Comparison of ENCODE assay signal across 9 mouse cellular contexts in genomic region chr8:117333619-117334018, GRCm38 (mm10).
DNase-seq lines count a peak whose midpoint lies in the region; ATAC-seq and TF ChIP-seq lines count a peak whose summit lies in the region.
"Had no signal": no experiment of that assay in that cellular context is flagged by ENCODE, and none has a peak within 500 bp of the region (broad histone marks: within the 10 kb centered on the region; RNA-seq: fewer than 3 reads in every experiment).

No protein-coding gene starts in this region.

- H3K27me3 ChIP-seq in intestine, postnatal 0 days (replicated peaks; ENCODE audit: control insufficient read depth, insufficient read depth, low read length): no peaks in the 10 kb centered on the region
- no peaks in the 10 kb centered on the region for H3K27me3 ChIP-seq in liver, embryonic 14.5 days (ENCODE audit: control insufficient read depth, insufficient read depth, low read length)

- H3K9me3 ChIP-seq in intestine, postnatal 0 days (ENCODE audit: control insufficient read depth): no peaks in the 10 kb centered on the region
- no peaks in the 10 kb centered on the region for H3K9me3 ChIP-seq in liver, embryonic 14.5 days (ENCODE audit: control insufficient read depth, low read length)

- H3K4me2 ChIP-seq in intestine, postnatal 0 days (replicated peaks; ENCODE audit: low read depth): peak overlapping the region; percentile 30; the same call in 1 of the 2 replicates
- H3K4me2 ChIP-seq in liver, embryonic 14.5 days (ENCODE audit: low read depth): peak overlapping the region; percentile 63

- no peak overlapping the region for H3K4me3 ChIP-seq in gastrocnemius, adult 2 months
- H3K4me3 ChIP-seq in intestine, postnatal 0 days (ENCODE audit: low read depth, low read length): no peak overlapping the region
- no peak overlapping the region for H3K4me3 ChIP-seq in liver, embryonic 14.5 days (ENCODE audit: insufficient read depth in 1 of 2, low read depth in 2 of 2, low read length in 2 of 2)

- ATAC-seq in intestine, postnatal 0 days: peak; percentile 16
- ATAC-seq in liver, embryonic 14.5 days (ENCODE audit: insufficient read depth): no peak
- ATAC-seq: lung, postnatal 0 days had no signal

- DNase-seq in gastrocnemius, adult 2 months: no peak
- no peak for DNase-seq in gastrocnemius, adult 8-10 months (ENCODE audit: low spot score in 2 of 2)
- DNase-seq in ZHBTc4 (ENCODE audit: low read depth, low spot score): peak; percentile 57
- no peak for DNase-seq in liver, embryonic 14.5 days (ENCODE audit: low read depth in 3 of 3, low spot score in 3 of 3)
- DNase-seq in urinary bladder, postnatal 14 days (ENCODE audit: low spot score): no peak
- no peak for DNase-seq in spleen, adult 18-20 months
- DNase-seq in left cerebral cortex, adult 11 months (ENCODE audit: low spot score): no peak

- 43% methylated on average over 6 of the region's 6 CpGs for WGBS in intestine, postnatal 0 days
- WGBS in liver, embryonic 14.5 days (ENCODE audit: insufficient replicate concordance): 53% methylated on average over 6 of the region's 6 CpGs

- peak overlapping the region; percentile 16; the same call in 1 of the 2 replicates for H3K27ac ChIP-seq in gastrocnemius, adult 2 months
- H3K27ac ChIP-seq in intestine, postnatal 0 days (ENCODE audit: low read depth, low read length): peak overlapping the region; percentile 99
- peak overlapping the region; percentile 93 for H3K27ac ChIP-seq in liver, embryonic 14.5 days

- TF ChIP-seq EP300 in liver, embryonic 14.5 days (IDR thresholded peaks at IDR 0.05; ENCODE audit: low read depth): no peak

- intact Hi-C loops in gastrocnemius, adult 2 months (cut with DNase I): no loop called here

- H3K4me1 ChIP-seq in intestine, postnatal 0 days (replicated peaks; ENCODE audit: control insufficient read depth, insufficient read depth, low read length): peaks cover 41% of the 10 kb centered on the region
- peaks cover 35 to 53% of the 10 kb centered on the region in 2 experiments for H3K4me1 ChIP-seq in liver, embryonic 14.5 days (replicated peaks; ENCODE audit: control insufficient read depth in 2 of 2, insufficient read depth in 2 of 2, low read length in 1 of 2)

- H3K36me3 ChIP-seq in intestine, postnatal 0 days (ENCODE audit: control insufficient read depth, insufficient read depth): no peaks in the 10 kb centered on the region; the same call in 1 of the 2 replicates
- no peaks in the 10 kb centered on the region for H3K36me3 ChIP-seq in liver, embryonic 14.5 days (replicated peaks; ENCODE audit: control insufficient read depth, insufficient read depth, low read depth)

- H3K9ac ChIP-seq in intestine, postnatal 0 days (ENCODE audit: low read depth, low read length): peak overlapping the region; percentile 1; the same call in 1 of the 2 replicates
- peak overlapping the region; percentile 50 for H3K9ac ChIP-seq in liver, embryonic 14.5 days (replicated peaks)

- TF ChIP-seq CTCF in gastrocnemius, adult 2 months (IDR thresholded peaks at IDR 0.05): no peak
- no peak for TF ChIP-seq CTCF in intestine, postnatal 0 days (IDR thresholded peaks at IDR 0.05; ENCODE audit: low read depth)
- no peak for TF ChIP-seq CTCF in liver, embryonic 14.5 days (IDR thresholded peaks at IDR 0.05; ENCODE audit: low read depth)

Comparison
In these comparisons a context has a peak if more than half of its experiments do, and no peak if none do; other contexts are left out.
1. H3K27ac ChIP-seq: peak in every context shown above with its lines; median percentile 99 in intestine, postnatal 0 days; 93 in liver, embryonic 14.5 days; 16 in gastrocnemius, adult 2 months.